Mouse (Mus musculus): Measurements from ENCODE around the gene Gm13043. TPM values are rescaled to one million over a fixed set of nuclear protein-coding genes. Genes with fewer than 3 reads are reported as not detected.
"Not testable (repeated sequence)": the region's sequence is repeated elsewhere in the genome, so short reads cannot be mapped to it uniquely, and the experiment has no call there.

The Gm13043 gene
- not detected in 3 replicates for total RNA-seq (2017)

DNA sequence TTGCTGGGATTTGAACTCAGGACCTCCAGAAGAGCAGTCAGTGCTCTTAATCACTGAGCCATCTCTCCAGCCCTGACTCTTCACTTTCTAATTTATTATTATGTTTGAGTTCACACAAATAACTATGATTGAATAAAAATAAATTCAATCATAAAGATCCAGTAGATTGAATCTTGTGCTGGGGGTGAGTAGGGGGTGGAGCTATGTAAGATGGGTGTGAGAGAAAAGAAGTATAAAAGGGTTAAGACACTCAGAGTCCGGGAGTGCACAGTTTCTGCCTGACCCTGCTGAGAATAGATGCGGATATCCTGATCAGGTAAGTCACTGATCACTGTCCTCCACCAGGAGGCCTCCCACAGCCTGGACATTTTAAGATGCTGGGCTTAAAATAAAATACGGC is at the start of gene Gm13043:
Gene Gm13043, plus strand, starts transcription at position 301 of the 400 bp plus-strand sequence.
- ATAC-seq (replicated peaks; ENCODE audit: insufficient number of reproducible peaks, low FRiP score, low TSS enrichment, poor library complexity, severe bottlenecking) = no peak

DNA sequence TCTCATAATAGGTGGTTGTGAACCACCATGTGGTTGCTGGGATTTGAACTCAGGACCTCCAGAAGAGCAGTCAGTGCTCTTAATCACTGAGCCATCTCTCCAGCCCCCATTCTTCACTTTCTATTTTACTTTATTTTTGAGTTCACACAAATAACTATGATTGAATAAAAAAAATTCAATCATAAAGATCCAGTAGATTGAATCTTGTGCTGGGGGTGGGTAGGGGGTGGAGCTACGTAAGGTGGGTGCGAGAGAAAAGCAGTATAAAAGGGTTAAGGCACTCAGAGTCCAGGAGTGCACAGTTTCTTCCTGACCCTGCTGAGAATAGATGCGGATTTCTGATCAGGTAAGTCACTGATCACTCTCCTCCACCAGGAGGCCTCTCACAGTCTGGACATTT is 24.5 kb downstream of the Gm13043 start, which contains the start of gene Gm13040:
Gene Gm13040, plus strand, starts transcription at position 301 of the 400 bp plus-strand sequence.
- ATAC-seq (replicated peaks; ENCODE audit: insufficient number of reproducible peaks, low FRiP score, low TSS enrichment, poor library complexity, severe bottlenecking) = not testable (repeated sequence)

DNA sequence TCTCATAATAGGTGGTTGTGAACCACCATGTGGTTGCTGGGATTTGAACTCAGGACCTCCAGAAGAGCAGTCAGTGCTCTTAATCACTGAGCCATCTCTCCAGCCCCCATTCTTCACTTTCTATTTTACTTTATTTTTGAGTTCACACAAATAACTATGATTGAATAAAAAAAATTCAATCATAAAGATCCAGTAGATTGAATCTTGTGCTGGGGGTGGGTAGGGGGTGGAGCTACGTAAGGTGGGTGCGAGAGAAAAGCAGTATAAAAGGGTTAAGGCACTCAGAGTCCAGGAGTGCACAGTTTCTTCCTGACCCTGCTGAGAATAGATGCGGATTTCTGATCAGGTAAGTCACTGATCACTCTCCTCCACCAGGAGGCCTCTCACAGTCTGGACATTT is 40.3 kb downstream of the Gm13043 start, which contains the start of the genes BC080695 and Gm13057:
Gene BC080695, plus strand, starts transcription at position 301 of the 400 bp plus-strand sequence.
Gene Gm13057, plus strand, starts transcription at position 310 of the 400 bp plus-strand sequence.
- not testable (repeated sequence) for ATAC-seq (replicated peaks; ENCODE audit: insufficient number of reproducible peaks, low FRiP score, low TSS enrichment, poor library complexity, severe bottlenecking)

Other genes with a start within 250 kb of the Gm13043 start
- gene Pdpn, start 211.8 kb upstream of the Gm13043 start, total RNA-seq (2017) = not detected in 3 replicates
- not detected in 3 replicates for gene Lrrc38, start 161.6 kb upstream of the Gm13043 start, total RNA-seq (2017)
- not detected in 3 replicates for gene Pramel1, start 116.9 kb upstream of the Gm13043 start, total RNA-seq (2017)
- 28.4 to 41.2 TPM (median 40.7 TPM) in 3 replicates for gene Pramef8, start 98.9 kb upstream of the Gm13043 start, total RNA-seq (2017)
- not detected in 3 replicates for gene Oog4, start 61.0 kb upstream of the Gm13043 start, total RNA-seq (2017)
- gene Gm13040, start 24.6 kb downstream of the Gm13043 start, total RNA-seq (2017) = not detected in 3 replicates
- not detected in 3 replicates for gene BC080695, start 40.4 kb downstream of the Gm13043 start, total RNA-seq (2017)
- gene Gm13057, start 40.4 kb downstream of the Gm13043 start, total RNA-seq (2017) = not detected in 3 replicates
- gene Gm13083, start 103.7 kb downstream of the Gm13043 start, total RNA-seq (2017) = not detected in 3 replicates
- not detected in 3 replicates for gene Gm13088, start 145.9 kb downstream of the Gm13043 start, total RNA-seq (2017)
- gene Gm13089, start 191.4 kb downstream of the Gm13043 start, total RNA-seq (2017) = not detected in 3 replicates
- not detected in 3 replicates for gene Gm13078, start 208.1 kb downstream of the Gm13043 start, total RNA-seq (2017)